Mouse (Mus musculus): ENCODE results near the gene Gm17268.
A peak's percentile ranks its signal among the peaks of the same experiment; 100 is the strongest.

Gm17268 gene

GRCm38 (mm10) chr11:82038535-82038934, at the start of gene Gm17268:
Gm17268 (minus strand) TSS chr11:82038562.
- no peak for DNase-seq (ENCODE audit: low spot score in 2 of 2)

GRCm38 (mm10) chr11:82084360-82084759, 46.0 kb upstream of the Gm17268 start:
- no peak for DNase-seq (ENCODE audit: low spot score in 2 of 2)

- no peak for DNase-seq (ENCODE audit: low spot score in 2 of 2)
Observed at GRCm38 (mm10) chr11:82080865-82081264, 42.5 kb upstream of the Gm17268 start.

GRCm38 (mm10) chr11:82078136-82078730, 39.9 kb upstream of the Gm17268 start:
- no peak for DNase-seq (ENCODE audit: low spot score in 2 of 2)

GRCm38 (mm10) chr11:82077031-82077430, 38.7 kb upstream of the Gm17268 start:
- no peak for DNase-seq (ENCODE audit: low spot score in 2 of 2)

GRCm38 (mm10) chr11:82073686-82074085, 35.3 kb upstream of the Gm17268 start:
- no peak for DNase-seq (ENCODE audit: low spot score in 2 of 2)

- DNase-seq (ENCODE audit: low spot score in 2 of 2) = no peak
Observed at GRCm38 (mm10) chr11:82072984-82073383, 34.6 kb upstream of the Gm17268 start.

GRCm38 (mm10) chr11:82072374-82072773, 34.0 kb upstream of the Gm17268 start:
- DNase-seq (ENCODE audit: low spot score in 2 of 2) = no peak

- no peak for DNase-seq (ENCODE audit: low spot score in 2 of 2)
Observed at GRCm38 (mm10) chr11:82071076-82071475, 32.7 kb upstream of the Gm17268 start.

- no peak for DNase-seq (ENCODE audit: low spot score in 2 of 2)
Observed at GRCm38 (mm10) chr11:82066953-82067571, 28.7 kb upstream of the Gm17268 start.

- DNase-seq (ENCODE audit: low spot score in 2 of 2) = no peak
Observed at GRCm38 (mm10) chr11:82063454-82063853, 25.1 kb upstream of the Gm17268 start.

- no peak for DNase-seq (ENCODE audit: low spot score in 2 of 2)
Observed at GRCm38 (mm10) chr11:82062226-82062625, 23.9 kb upstream of the Gm17268 start.

GRCm38 (mm10) chr11:82057646-82058045, 19.3 kb upstream of the Gm17268 start, which contains the start of gene Ccl11:
Ccl11 (plus strand) TSS chr11:82057823.
- DNase-seq (ENCODE audit: low spot score in 2 of 2) = peak; percentile 36 to 51

GRCm38 (mm10) chr11:82053849-82054248, 15.5 kb upstream of the Gm17268 start:
- DNase-seq (ENCODE audit: low spot score in 2 of 2) = no peak

- peak in 1 of 2 experiments; percentile 55 for DNase-seq (ENCODE audit: low spot score in 2 of 2)
Observed at GRCm38 (mm10) chr11:82047746-82048415, 9.5 kb upstream of the Gm17268 start.

- peak; percentile 44 to 46 for DNase-seq (ENCODE audit: low spot score in 2 of 2)
Observed at GRCm38 (mm10) chr11:82045471-82045870, 7.1 kb upstream of the Gm17268 start, which contains the start of gene Ccl7. Ccl7 (plus strand) TSS chr11:82045712.

- DNase-seq (ENCODE audit: low spot score in 2 of 2) = no peak
Observed at GRCm38 (mm10) chr11:82041671-82042080, 3.3 kb upstream of the Gm17268 start.

GRCm38 (mm10) chr11:82039132-82039660, 834 bp upstream of the Gm17268 start:
- no peak for DNase-seq (ENCODE audit: low spot score in 2 of 2)

GRCm38 (mm10) chr11:82035857-82036256, 2.5 kb downstream of the Gm17268 start:
- no peak for DNase-seq (ENCODE audit: low spot score in 2 of 2)

GRCm38 (mm10) chr11:82035356-82035755, 3.0 kb downstream of the Gm17268 start, which contains the start of gene Ccl2:
Ccl2 (plus strand) TSS chr11:82035571.
- DNase-seq (ENCODE audit: low spot score in 2 of 2) = peak; percentile 71 to 74

GRCm38 (mm10) chr11:82034446-82034845, 3.9 kb downstream of the Gm17268 start:
- no peak for DNase-seq (ENCODE audit: low spot score in 2 of 2)

GRCm38 (mm10) chr11:82032678-82033344, 5.6 kb downstream of the Gm17268 start:
- DNase-seq (ENCODE audit: low spot score in 2 of 2) = peak; percentile 27 to 33

Measured in right cerebral cortex, postnatal 10 days (tissue).